Comparison of ENCODE assay signal across 44 mouse cellular contexts in the genomic region with DNA sequence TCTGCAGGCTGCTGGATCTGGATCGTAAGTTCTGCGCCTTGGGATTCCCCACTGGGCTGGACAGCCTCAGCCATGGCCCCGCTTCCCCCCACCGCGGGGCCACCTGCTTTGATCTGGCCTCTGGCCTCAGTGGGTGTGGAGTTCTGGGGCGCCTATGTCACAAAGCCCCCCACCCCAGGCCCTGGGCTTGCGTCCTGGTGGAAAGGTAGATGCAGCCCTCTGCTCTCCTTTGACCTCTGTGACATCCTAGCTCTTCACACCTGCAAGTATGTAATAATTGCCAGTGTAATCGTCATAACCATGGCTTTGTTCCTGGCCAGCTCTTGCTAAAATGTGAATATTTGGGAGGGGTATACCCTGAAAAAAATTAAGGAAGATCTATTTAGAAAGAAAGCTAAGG. TPM values are rescaled to one million over a fixed set of nuclear protein-coding genes. Genes with fewer than 3 reads are reported as not detected.
"Had no signal": no experiment of that assay in that cellular context is flagged by ENCODE, and none has a peak within 500 bp of the region (broad histone marks: within the 10 kb centered on the region; RNA-seq: fewer than 3 reads in every experiment).

A gene (minus strand): TSS at position 101 of the 400 bp plus-strand sequence.

- H3K9me3 ChIP-seq: limb, embryonic 10.5 days; limb, embryonic 12.5 days; limb, embryonic 13.5 days; limb, embryonic 15.5 days; liver, embryonic 13.5 days; liver, embryonic 15.5 days; lung, embryonic 15.5 days; midbrain, embryonic 10.5 days; midbrain, embryonic 12.5 days; midbrain, embryonic 13.5 days had no signal

- DNase-seq: liver; liver, embryonic 13.5 days; liver, postnatal 0 days; lung, embryonic 14.5 days; lung, postnatal 10 days; lung, postnatal 14 days; lung, postnatal 4 days; midbrain, embryonic 14.5 days had no signal

- H3K27ac ChIP-seq: left cerebral cortex, adult 2 months; limb, embryonic 10.5 days; limb, embryonic 12.5 days; limb, embryonic 13.5 days; limb, embryonic 15.5 days; liver, embryonic 12.5 days; liver, embryonic 13.5 days; liver, embryonic 14.5 days; liver, embryonic 15.5 days; lung, embryonic 15.5 days; macrophage; midbrain, embryonic 10.5 days; midbrain, embryonic 12.5 days; midbrain, embryonic 13.5 days had no signal

- H3K27me3 ChIP-seq: limb, embryonic 12.5 days; limb, embryonic 13.5 days; limb, embryonic 15.5 days; liver, embryonic 12.5 days; liver, embryonic 13.5 days; liver, embryonic 15.5 days; lung, embryonic 15.5 days; midbrain, embryonic 12.5 days; midbrain, embryonic 13.5 days had no signal

- H3K4me1 ChIP-seq: limb, embryonic 10.5 days; limb, embryonic 12.5 days; limb, embryonic 13.5 days; limb, embryonic 15.5 days; liver, embryonic 12.5 days; liver, embryonic 13.5 days; liver, embryonic 15.5 days; lung, embryonic 15.5 days; megakaryocyte, embryonic 14.5 days; midbrain, embryonic 10.5 days; midbrain, embryonic 12.5 days; midbrain, embryonic 13.5 days had no signal

- H3K36me3 ChIP-seq: limb, embryonic 10.5 days; limb, embryonic 12.5 days; limb, embryonic 13.5 days; limb, embryonic 15.5 days; liver, embryonic 12.5 days; liver, embryonic 13.5 days; liver, embryonic 15.5 days; lung, embryonic 15.5 days; midbrain, embryonic 10.5 days; midbrain, embryonic 12.5 days; midbrain, embryonic 13.5 days had no signal

- H3K4me3 ChIP-seq: left cerebral cortex, adult 2 months; limb, embryonic 10.5 days; limb, embryonic 12.5 days; limb, embryonic 13.5 days; limb, embryonic 15.5 days; liver, embryonic 12.5 days; liver, embryonic 13.5 days; liver, embryonic 15.5 days; lung, embryonic 15.5 days; megakaryocyte, embryonic 14.5 days; midbrain, embryonic 10.5 days; midbrain, embryonic 12.5 days; midbrain, embryonic 13.5 days; myocyte had no signal

- ATAC-seq: liver, embryonic 12.5 days; liver, postnatal 0 days; lung, postnatal 0 days; midbrain, embryonic 13.5 days; midbrain, embryonic 16.5 days had no signal

- H3K4me2 ChIP-seq: limb, embryonic 12.5 days; limb, embryonic 13.5 days; limb, embryonic 15.5 days; liver, embryonic 11.5 days; liver, embryonic 12.5 days; liver, embryonic 13.5 days; liver, embryonic 15.5 days; lung, embryonic 14.5 days; lung, embryonic 15.5 days; midbrain, embryonic 11.5 days; midbrain, embryonic 12.5 days; midbrain, embryonic 13.5 days had no signal

- H3K9ac ChIP-seq: limb, embryonic 12.5 days; limb, embryonic 13.5 days; limb, embryonic 15.5 days; liver, embryonic 12.5 days; liver, embryonic 13.5 days; liver, embryonic 14.5 days; liver, embryonic 15.5 days; liver, postnatal 0 days; lung, embryonic 14.5 days; lung, embryonic 15.5 days; midbrain, embryonic 12.5 days; midbrain, embryonic 13.5 days had no signal

RNA-seq across cellular contexts. Expression of the gene that starts here (rescaled TPM):
- total RNA-seq: left cerebral cortex, adult 2 months; left cerebral cortex, adult 8-10 months; left cerebral cortex, postnatal 10 days; left cerebral cortex, postnatal 14 days; left cerebral cortex, postnatal 25 days; left cerebral cortex, postnatal 36 days; left cerebral cortex, postnatal 4 days; liver, adult 2 months; megakaryocyte progenitor cell, adult 5-6 weeks; megakaryocyte, adult 5-6 weeks; megakaryocyte-erythroid progenitor cell, adult 5-6 weeks; midbrain, postnatal 0 days; monocyte, adult 5-6 weeks had no signal
- polyA plus RNA-seq: limb, embryonic 10.5 days; limb, embryonic 11.5 days; limb, embryonic 12.5 days; limb, embryonic 13.5 days; limb, embryonic 14.5 days; limb, embryonic 15.5 days; liver, adult 2 months; liver, embryonic 11.5 days; liver, embryonic 12.5 days; liver, embryonic 13.5 days; liver, embryonic 14.5 days; liver, embryonic 15.5 days; liver, embryonic 16.5 days; liver, postnatal 0 days; lung, adult 2 months; lung, embryonic 14.5 days; lung, embryonic 15.5 days; lung, embryonic 16.5 days; lung, postnatal 0 days; macrophage; midbrain, embryonic 10.5 days; midbrain, embryonic 11.5 days; midbrain, embryonic 12.5 days; midbrain, embryonic 13.5 days; midbrain, embryonic 14.5 days; midbrain, embryonic 16.5 days; midbrain, postnatal 0 days; myocyte had no signal
